Mouse (Mus musculus) bone marrow, adult 2 months (tissue): ENCODE measurements at regions not wholly inside any gene's neighbourhood (a gene's known extent, or its start where the extent isn't known, plus 50 kb on each side); places are given as distances from the start of the nearest gene placed in this dataset.

ENCODE experiments used
- CTCF ChIP-seq: fragments of 200-500 bp; IDR thresholded peaks from 2 replicates; pipeline ENCODE4 v1.5.1; 2011; ENCODE audit warnings: low read length, control low read depth; ENCODE audit not compliant: control insufficient read depth, insufficient read depth
- POLR2A ChIP-seq: fragments of 200-500 bp; IDR thresholded peaks from 2 replicates; pipeline ENCODE4 v1.6.1; 2011; ENCODE audit warnings: low read depth, mild to moderate bottlenecking, control low read depth, low read length, borderline replicate concordance; ENCODE audit not compliant: control insufficient read depth

GRCm38 (mm10) chr6:147817262-147817661 is 229.8 kb upstream of the Far2 start:
- no peak for TF ChIP-seq CTCF
- no peak for TF ChIP-seq POLR2A
